Mouse (Mus musculus) liver, embryonic 13.5 days (tissue): ENCODE results near the gene Vmo1. TPM values are rescaled to one million over a fixed set of nuclear protein-coding genes. Genes with fewer than 3 reads are reported as not detected.
A peak's percentile ranks its signal among the peaks of the same experiment; 100 is the strongest.

Experiments used
- ATAC-seq: fragments of 200-750 bp; cut with Nextera tagmentation; 2 replicates; pipeline ENCODE4 v1.8.0; 2017; ENCODE audit warnings: low read depth, mild to moderate bottlenecking, moderate number of reproducible peaks, moderate library complexity
- DNase-seq: peaks from one replicate; pipeline ENCODE4 v3.0.0; 2022
- H3K27ac ChIP-seq: fragments of 300-500 bp; sonication (generic); 2 replicates; pipeline ENCODE4 v1.5.1; 2015; ENCODE audit warnings: moderate library complexity, mild to moderate bottlenecking, inconsistent platforms
- H3K27me3 ChIP-seq: fragments of 300-500 bp; sonication (generic); 2 replicates; pipeline ENCODE4 v1.6.1; 2015; ENCODE audit warnings: mild to moderate bottlenecking, inconsistent platforms
- H3K36me3 ChIP-seq: fragments of 300-500 bp; sonication (generic); 2 replicates; pipeline ENCODE4 v1.6.1; 2015; ENCODE audit warnings: mild to moderate bottlenecking, inconsistent platforms
- H3K4me1 ChIP-seq: fragments of 300-500 bp; sonication (generic); replicated peaks from 2 replicates; pipeline ENCODE4 v1.6.1; 2015; ENCODE audit warnings: inconsistent platforms
- H3K4me2 ChIP-seq: fragments of 300-500 bp; sonication (generic); 2 replicates; pipeline ENCODE4 v1.6.1; 2015; ENCODE audit warnings: inconsistent platforms, mild to moderate bottlenecking, moderate library complexity
- H3K4me3 ChIP-seq: fragments of 300-500 bp; sonication (generic); replicated peaks from 2 replicates; pipeline ENCODE4 v1.5.1; 2015; ENCODE audit warnings: mild to moderate bottlenecking, inconsistent platforms
- H3K9ac ChIP-seq: fragments of 300-500 bp; sonication (generic); 2 replicates; pipeline ENCODE4 v1.6.1; 2015; ENCODE audit warnings: mild to moderate bottlenecking, inconsistent platforms
- H3K9me3 ChIP-seq: fragments of 300-500 bp; sonication (generic); replicated peaks from 2 replicates; pipeline ENCODE4 v1.6.1; 2016; ENCODE audit warnings: inconsistent platforms
- WGBS: fragments of 180-500 bp; shearing (Covaris S2); methylation state at CpG from one replicate; pipeline ENCODE4 v1.1.7; 2015; ENCODE audit not compliant: insufficient replicate concordance; 5-methylcytosine and 5-hydroxymethylcytosine counted together
- polyA plus RNA-seq: library from polyadenylated mRNA; unstranded; fragments of >200 nt; fragmentation: Nextera tagmentation; extraction: Ambion mirVana; gene quantifications from 2 replicates; pipeline ENCODE4 v1.2.1, GENCODE M21; 2015

Gene Vmo1
- polyA plus RNA-seq, 1 experiment from 2014 or later = 0.46 TPM

DNA sequence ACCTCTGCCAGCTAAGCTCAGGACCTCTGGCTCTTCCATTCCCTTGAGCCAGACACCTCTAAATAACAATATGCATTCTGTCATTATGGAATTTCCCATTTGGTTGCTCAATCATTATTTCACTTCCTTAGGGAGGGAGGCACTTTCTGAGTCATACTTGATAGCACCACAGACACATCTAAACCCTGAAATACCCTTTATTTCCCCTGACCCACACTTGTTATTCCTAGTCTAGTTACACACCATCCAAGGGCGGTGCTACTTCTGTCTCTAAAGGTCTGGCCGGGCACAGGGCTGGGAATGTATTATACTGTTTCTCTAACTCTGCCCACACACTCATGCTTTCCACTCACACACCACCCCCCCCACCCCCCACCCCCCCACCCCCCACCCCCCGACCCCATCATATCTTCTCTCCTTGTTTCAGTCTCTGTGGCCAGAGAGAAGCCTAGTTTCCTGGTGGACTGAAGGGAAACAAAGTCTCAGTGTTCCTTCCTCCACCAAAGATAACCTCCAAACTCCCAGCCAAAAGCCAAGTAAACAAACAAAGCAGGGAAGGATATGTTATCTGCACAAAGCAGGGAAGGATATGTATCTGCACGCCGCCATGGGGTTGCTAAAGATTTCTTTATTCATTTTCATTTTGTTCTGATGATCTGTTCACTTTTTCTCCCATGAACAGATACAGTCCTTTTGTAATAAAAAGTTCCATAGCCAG is 46.4 kb downstream of the Vmo1 start:
- H3K27ac ChIP-seq = no peak overlapping the region
- H3K4me3 ChIP-seq = no peak overlapping the region
- H3K4me2 ChIP-seq = no peak overlapping the region
- H3K27me3 ChIP-seq = peaks cover 47% of the 10 kb centered on the region
- H3K9ac ChIP-seq = no peak overlapping the region
- 39% methylated on average over 5 of the region's 5 CpGs for WGBS
- H3K36me3 ChIP-seq = no peaks in the 10 kb centered on the region
- ATAC-seq (no peak), DNase-seq (no peak)
- H3K4me1 ChIP-seq = peaks cover 5% of the 10 kb centered on the region; the same call in 1 of the 2 replicates
- H3K9me3 ChIP-seq = no peaks in the 10 kb centered on the region

DNA sequence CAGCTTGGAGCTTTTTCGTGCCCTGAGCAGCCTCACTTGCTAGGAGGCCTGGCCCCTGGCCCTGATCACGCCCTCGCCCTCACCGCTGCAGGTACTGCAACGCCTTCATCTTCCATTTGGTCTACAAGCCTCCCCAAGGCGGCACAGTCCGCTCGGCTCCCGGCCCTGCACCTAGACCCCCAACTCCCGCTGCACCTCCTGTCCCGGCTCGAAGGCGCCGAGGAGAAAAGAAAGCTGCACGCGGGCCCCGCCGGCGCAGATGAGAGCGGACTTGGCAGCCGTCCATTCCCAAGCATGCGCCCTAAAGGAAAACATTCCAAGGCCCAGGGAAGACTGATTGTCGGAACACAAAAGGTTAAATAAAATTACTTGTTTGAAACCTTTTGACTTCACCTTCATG is 48.6 kb downstream of the Vmo1 start:
- DNase-seq = no peak
- no peak overlapping the region for H3K9ac ChIP-seq
- no peak overlapping the region for H3K27ac ChIP-seq

GRCm38 (mm10) chr11:70465211-70465610 is 49.2 kb downstream of the Vmo1 start:
- DNase-seq (no peak), ATAC-seq (no peak)
- Histone ChIP-seq H3K9me3 (no peaks in the 10 kb centered on the region), H3K4me1 (peaks cover 5% of the 10 kb centered on the region; the same call in 1 of the 2 replicates), H3K36me3 (no peaks in the 10 kb centered on the region), H3K27ac (no peak overlapping the region), H3K4me3 (no peak overlapping the region), H3K4me2 (peak overlapping the region; percentile 46), H3K9ac (no peak overlapping the region), H3K27me3 (peaks cover 75% of the 10 kb centered on the region)
- WGBS = 25% methylated on average over 16 of the region's 16 CpGs

More for the DNA sequence above, 48.6 kb downstream of the Vmo1 start:
- Histone ChIP-seq H3K36me3 (no peaks in the 10 kb centered on the region), H3K4me1 (peaks cover 5% of the 10 kb centered on the region; the same call in 1 of the 2 replicates), H3K4me3 (peak overlapping the region; percentile 11; the same call in 1 of the 2 replicates), H3K27me3 (peaks cover 68% of the 10 kb centered on the region), H3K9me3 (no peaks in the 10 kb centered on the region), H3K4me2 (peak overlapping the region; percentile 46)
- no peak for ATAC-seq
- 40% methylated on average over 23 of the region's 23 CpGs for WGBS

- no peak for ATAC-seq
- Histone ChIP-seq H3K36me3 (no peaks in the 10 kb centered on the region), H3K27ac (no peak overlapping the region), H3K4me1 (peaks cover 13% of the 10 kb centered on the region; the same call in 1 of the 2 replicates), H3K9me3 (no peaks in the 10 kb centered on the region), H3K9ac (no peak overlapping the region), H3K27me3 (peaks cover 87% of the 10 kb centered on the region), H3K4me3 (no peak overlapping the region), H3K4me2 (no peak overlapping the region)
- 64% methylated on average over 5 of the region's 5 CpGs for whole genome bisulfite sequencing
- DNase-seq = no peak
These were observed 50.4 kb downstream of the Vmo1 start for GRCm38 (mm10) chr11:70463970-70464369.

Other genes with a start within 250 kb of the Vmo1 start
- gene Alox12e, start 192.0 kb downstream of the Vmo1 start, polyA plus RNA-seq = 0.06 and 0.10 TPM in 2 replicates
- gene Alox15, start 162.6 kb downstream of the Vmo1 start, polyA plus RNA-seq = 1.1 TPM in 2 replicates
- gene Pelp1, start 104.6 kb downstream of the Vmo1 start, polyA plus RNA-seq = 19.0 and 21.0 TPM in 2 replicates
- gene Arrb2, start 82.0 kb downstream of the Vmo1 start, polyA plus RNA-seq = 13.0 and 14.9 TPM in 2 replicates
- gene Med11, start 62.7 kb downstream of the Vmo1 start, polyA plus RNA-seq = 17.2 and 19.1 TPM in 2 replicates
- gene Zmynd15, start 55.2 kb downstream of the Vmo1 start, polyA plus RNA-seq = 0.07 and 0.17 TPM in 2 replicates
- 0.70 and 1.4 TPM in 2 replicates for gene Cxcl16, start 54.6 kb downstream of the Vmo1 start, polyA plus RNA-seq
- gene Tm4sf5, start 9.4 kb downstream of the Vmo1 start, polyA plus RNA-seq = 2.1 and 2.5 TPM in 2 replicates
- gene Gltpd2, start 4.6 kb upstream of the Vmo1 start, polyA plus RNA-seq = 19.6 and 20.0 TPM in 2 replicates
- 372 and 419 TPM in 2 replicates for gene Psmb6, start 10.8 kb upstream of the Vmo1 start, polyA plus RNA-seq
- gene Gm40193, start 18.3 kb upstream of the Vmo1 start, polyA plus RNA-seq = not detected in 2 replicates
- gene Pld2, start 25.4 kb upstream of the Vmo1 start, polyA plus RNA-seq = 1.3 and 1.5 TPM in 2 replicates
- 3.5 and 5.2 TPM in 2 replicates for gene Mink1, start 48.3 kb upstream of the Vmo1 start, polyA plus RNA-seq
- gene 4930544D05Rik, start 101.2 kb upstream of the Vmo1 start, polyA plus RNA-seq = not detected in 2 replicates
- not detected in 2 replicates for gene Chrne, start 104.6 kb upstream of the Vmo1 start, polyA plus RNA-seq
- gene Gp1ba, start 124.5 kb upstream of the Vmo1 start, polyA plus RNA-seq = 2.8 and 4.7 TPM in 2 replicates
- 74.2 and 81.0 TPM in 2 replicates for gene Rnf167, start 132.6 kb upstream of the Vmo1 start, polyA plus RNA-seq
- gene Slc25a11, start 132.9 kb upstream of the Vmo1 start, polyA plus RNA-seq = 72.8 and 73.8 TPM in 2 replicates
- gene Pfn1, start 140.0 kb upstream of the Vmo1 start, polyA plus RNA-seq = 1,347 and 1,531 TPM in 2 replicates
- gene Eno3, start 142.6 kb upstream of the Vmo1 start, polyA plus RNA-seq = 5.5 and 6.7 TPM in 2 replicates
- 69.2 and 72.4 TPM in 2 replicates for gene Spag7, start 154.8 kb upstream of the Vmo1 start, polyA plus RNA-seq
- 2.8 and 3.6 TPM in 2 replicates for gene Camta2, start 173.5 kb upstream of the Vmo1 start, polyA plus RNA-seq
- 1.2 and 1.3 TPM in 2 replicates for gene Inca1, start 185.5 kb upstream of the Vmo1 start, polyA plus RNA-seq
- gene Kif1c, start 185.9 kb upstream of the Vmo1 start, polyA plus RNA-seq = 0.58 and 0.73 TPM in 2 replicates
- 1.2 and 1.8 TPM in 2 replicates for gene Zfp3, start 249.6 kb upstream of the Vmo1 start, polyA plus RNA-seq